Mouse (Mus musculus) limb, embryonic 14.5 days (tissue): ENCODE data around the gene Gpsm2. TPM values are rescaled to one million over a fixed set of nuclear protein-coding genes. Genes with fewer than 3 reads are reported as not detected.

ENCODE experiments used
- ATAC-seq: fragments of 200-750 bp; cut with Nextera tagmentation; 2 replicates; pipeline ENCODE4 v1.8.0; 2017; ENCODE audit warnings: low read depth, moderate number of reproducible peaks, moderate TSS enrichment; ENCODE audit not compliant: low FRiP score
- DNase-seq: peaks from one replicate; pipeline ENCODE4 v3.0.0-alpha.2; 2015; ENCODE audit warnings: low spot score
- H3K27ac ChIP-seq: fragments of 300-500 bp; sonication (generic); replicated peaks from 2 replicates; pipeline ENCODE4 v1.5.1; 2014; ENCODE audit warnings: low read depth, mild to moderate bottlenecking, low read length, moderate library complexity, mixed read lengths
- H3K27me3 ChIP-seq: fragments of 300-500 bp; sonication (generic); 2 replicates; pipeline ENCODE4 v1.6.1; 2014; ENCODE audit warnings: low read length, mixed read lengths; ENCODE audit not compliant: control insufficient read depth, insufficient read depth
- H3K36me3 ChIP-seq: fragments of 300-500 bp; sonication (generic); 2 replicates; pipeline ENCODE4 v1.6.1; 2014; ENCODE audit warnings: mild to moderate bottlenecking, low read length, moderate library complexity, mixed read lengths; ENCODE audit not compliant: control insufficient read depth, insufficient read depth
- H3K4me1 ChIP-seq: fragments of 300-500 bp; sonication (generic); 2 replicates; pipeline ENCODE4 v1.6.1; 2014; ENCODE audit warnings: antibody characterized with exemption, low read length, mixed read lengths; ENCODE audit not compliant: control insufficient read depth, insufficient read depth
- H3K4me2 ChIP-seq: fragments of 300-500 bp; sonication (generic); replicated peaks from 2 replicates; pipeline ENCODE4 v1.6.1; 2014; ENCODE audit warnings: low read depth, mild to moderate bottlenecking, low read length, moderate library complexity; ENCODE audit not compliant: severe bottlenecking
- H3K4me3 ChIP-seq: fragments of 300-500 bp; sonication (generic); replicated peaks from 2 replicates; pipeline ENCODE4 v1.5.1; 2014; ENCODE audit warnings: low read length
- H3K9ac ChIP-seq: fragments of 300-500 bp; sonication (generic); 2 replicates; pipeline ENCODE4 v1.6.1; 2014; ENCODE audit warnings: mild to moderate bottlenecking, low read depth, low read length, moderate library complexity; ENCODE audit not compliant: severe bottlenecking
- H3K9me3 ChIP-seq: fragments of 300-500 bp; sonication (generic); 2 replicates; pipeline ENCODE4 v1.6.1; 2016; ENCODE audit warnings: low read length; ENCODE audit not compliant: control insufficient read depth
- POLR2A ChIP-seq: fragments of 200-500 bp; IDR thresholded peaks from 2 replicates; pipeline ENCODE4 v1.8.0; 2012; ENCODE audit warnings: inconsistent platforms, mild to moderate bottlenecking, moderate library complexity, borderline replicate concordance; ENCODE audit not compliant: insufficient read depth, insufficient read length; ENCODE audit errors: extremely low read depth
- WGBS: fragments of 180-500 bp; shearing (Covaris S2); extraction: QIAGEN DNeasy Blood & Tissue Kit; methylation state at CpG from one replicate; pipeline ENCODE4 v1.1.7; 2014; 5-methylcytosine and 5-hydroxymethylcytosine counted together
- polyA plus RNA-seq, 2 experiments: library from polyadenylated mRNA; depleted of rRNA in 1 of 2; stranded (reverse) in 1 of 2; unstranded in 1 of 2; fragments of >200 nt; fragmentation: Nextera tagmentation in 1 of 2; extraction: Ambion mirVana in 1 of 2; gene quantifications; 2 replicates each; pipeline versions ENCODE4 v1.2.1 to v1.2.3; 2012 to 2014

Gpsm2 gene
- polyA plus RNA-seq, 2 experiments, result 55.2 to 120 TPM

DNA sequence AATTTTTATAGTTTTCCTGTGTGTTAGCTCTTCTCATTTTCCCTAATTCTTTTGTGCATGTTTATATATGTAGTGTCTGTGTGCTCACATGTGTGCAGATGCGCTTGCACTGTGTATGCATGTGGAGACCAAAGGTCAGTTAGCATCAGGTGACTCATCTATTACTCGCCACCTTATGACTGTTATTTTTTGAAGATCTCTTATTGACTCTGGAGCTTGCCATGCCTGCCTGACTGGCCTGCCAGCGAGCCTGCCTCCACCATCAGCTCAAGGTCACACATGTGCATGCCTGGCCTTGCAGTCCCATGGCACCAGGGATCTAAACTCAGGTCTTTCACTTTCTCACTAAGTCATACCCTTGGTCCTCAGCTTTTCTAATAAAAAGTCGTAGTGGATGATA lies 81.1 kb downstream of the Gpsm2 start:
- no peak overlapping the region for H3K4me3 ChIP-seq
- H3K9me3 ChIP-seq, result no peaks in the 10 kb centered on the region
- no peak overlapping the region for H3K27ac ChIP-seq
- H3K4me2 ChIP-seq, result no peak overlapping the region
- ATAC-seq (no peak), DNase-seq (no peak)
- 84% methylated on average over 4 of the region's 4 CpGs for WGBS
- H3K4me1 ChIP-seq, result no peaks in the 10 kb centered on the region
- no peak for TF ChIP-seq POLR2A
- no peaks in the 10 kb centered on the region for H3K27me3 ChIP-seq
- peaks cover 19% of the 10 kb centered on the region for H3K36me3 ChIP-seq
- H3K9ac ChIP-seq, result no peak overlapping the region

GRCm38 (mm10) chr3:108639412-108639811 lies 82.7 kb downstream of the Gpsm2 start:
- DNase-seq (no peak), ATAC-seq (no peak)
- Histone ChIP-seq H3K4me2 (no peak overlapping the region), H3K9ac (no peak overlapping the region), H3K4me3 (no peak overlapping the region), H3K27ac (no peak overlapping the region), H3K36me3 (peaks cover 11% of the 10 kb centered on the region), H3K9me3 (no peaks in the 10 kb centered on the region), H3K27me3 (no peaks in the 10 kb centered on the region), H3K4me1 (no peaks in the 10 kb centered on the region)
- no peak for TF ChIP-seq POLR2A
- WGBS, result 68% methylated on average over 4 of the region's 4 CpGs

DNA sequence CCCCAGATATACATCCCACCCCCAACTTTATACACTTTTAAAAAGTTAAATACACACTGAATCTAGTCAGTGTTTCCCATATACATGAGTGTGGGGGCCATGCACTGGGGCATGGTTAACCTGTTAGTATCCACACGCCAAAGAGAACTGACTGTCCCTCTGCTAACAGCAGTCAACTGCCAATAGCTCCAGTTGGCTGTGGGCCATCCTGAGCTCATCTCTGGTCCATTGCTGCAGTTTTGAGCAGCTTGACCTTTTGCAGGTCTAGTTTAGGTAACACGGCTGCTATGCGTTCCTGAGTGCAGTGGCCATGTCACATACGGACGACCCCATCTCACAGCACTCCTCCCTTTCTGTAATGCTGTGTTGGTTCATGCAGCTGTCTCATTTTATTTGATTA lies 87.3 kb downstream of the Gpsm2 start:
- no peak overlapping the region for H3K9ac ChIP-seq
- H3K27me3 ChIP-seq, result no peaks in the 10 kb centered on the region
- peaks cover 3% of the 10 kb centered on the region; the same call in 1 of the 2 replicates for H3K36me3 ChIP-seq
- no peak overlapping the region for H3K4me2 ChIP-seq
- H3K9me3 ChIP-seq, result no peaks in the 10 kb centered on the region
- DNase-seq (no peak), ATAC-seq (no peak)
- H3K4me3 ChIP-seq, result no peak overlapping the region
- no peaks in the 10 kb centered on the region for H3K4me1 ChIP-seq
- 90% methylated on average over 5 of the region's 5 CpGs for WGBS
- no peak overlapping the region for H3K27ac ChIP-seq
- no peak for TF ChIP-seq POLR2A

Other genes with a start within 250 kb of the Gpsm2 start
- 0.13 and 0.27 TPM in 2 replicates for gene 1700013F07Rik, start 188.2 kb downstream of the Gpsm2 start, polyA plus RNA-seq (2012; rRNA removed)
- gene 1700013F07Rik, start 188.2 kb downstream of the Gpsm2 start, polyA plus RNA-seq (2014; fragmentation: Nextera tagmentation; extraction: Ambion mirVana), result 0.30 TPM in 1 of 2 replicates, not detected in the other
- 0.39 and 0.42 TPM in 2 replicates for gene 5330417C22Rik, start 185.8 kb downstream of the Gpsm2 start, polyA plus RNA-seq (2012; rRNA removed)
- 0.82 and 0.83 TPM in 2 replicates for gene 5330417C22Rik, start 185.8 kb downstream of the Gpsm2 start, polyA plus RNA-seq (2014; fragmentation: Nextera tagmentation; extraction: Ambion mirVana)
- gene Tmem167b, start 159.8 kb downstream of the Gpsm2 start, polyA plus RNA-seq (2012; rRNA removed), result 10.8 and 14.8 TPM in 2 replicates
- 43.9 and 48.2 TPM in 2 replicates for gene Tmem167b, start 159.8 kb downstream of the Gpsm2 start, polyA plus RNA-seq (2014; fragmentation: Nextera tagmentation; extraction: Ambion mirVana)
- 16.3 and 25.7 TPM in 2 replicates for gene Taf13, start 150.6 kb downstream of the Gpsm2 start, polyA plus RNA-seq (2012; rRNA removed)
- 33.1 and 40.4 TPM in 2 replicates for gene Taf13, start 150.6 kb downstream of the Gpsm2 start, polyA plus RNA-seq (2014; fragmentation: Nextera tagmentation; extraction: Ambion mirVana)
- gene Wdr47, start 131.0 kb downstream of the Gpsm2 start, polyA plus RNA-seq (2012; rRNA removed), result 14.2 and 14.3 TPM in 2 replicates
- 12.9 and 13.3 TPM in 2 replicates for gene Wdr47, start 131.0 kb downstream of the Gpsm2 start, polyA plus RNA-seq (2014; fragmentation: Nextera tagmentation; extraction: Ambion mirVana)
- 79.4 and 81.3 TPM in 2 replicates for gene Clcc1, start 68.4 kb downstream of the Gpsm2 start, polyA plus RNA-seq (2012; rRNA removed)
- 78.0 and 87.7 TPM in 2 replicates for gene Clcc1, start 68.4 kb downstream of the Gpsm2 start, polyA plus RNA-seq (2014; fragmentation: Nextera tagmentation; extraction: Ambion mirVana)
- gene Aknad1, start 17.3 kb upstream of the Gpsm2 start, polyA plus RNA-seq (2012; rRNA removed), result 3.4 and 3.6 TPM in 2 replicates
- 2.2 TPM in 2 replicates for gene Aknad1, start 17.3 kb upstream of the Gpsm2 start, polyA plus RNA-seq (2014; fragmentation: Nextera tagmentation; extraction: Ambion mirVana)
- gene Stxbp3, start 118.2 kb upstream of the Gpsm2 start, polyA plus RNA-seq (2012; rRNA removed), result 23.5 and 28.4 TPM in 2 replicates
- gene Stxbp3, start 118.2 kb upstream of the Gpsm2 start, polyA plus RNA-seq (2014; fragmentation: Nextera tagmentation; extraction: Ambion mirVana), result 33.0 and 38.1 TPM in 2 replicates
- 0.17 and 0.35 TPM in 2 replicates for gene Fndc7, start 167.7 kb upstream of the Gpsm2 start, polyA plus RNA-seq (2012; rRNA removed)
- 0.23 and 0.25 TPM in 2 replicates for gene Fndc7, start 167.7 kb upstream of the Gpsm2 start, polyA plus RNA-seq (2014; fragmentation: Nextera tagmentation; extraction: Ambion mirVana)
- 95.1 and 110 TPM in 2 replicates for gene Prpf38b, start 189.4 kb upstream of the Gpsm2 start, polyA plus RNA-seq (2012; rRNA removed)
- 58.9 and 72.4 TPM in 2 replicates for gene Prpf38b, start 189.4 kb upstream of the Gpsm2 start, polyA plus RNA-seq (2014; fragmentation: Nextera tagmentation; extraction: Ambion mirVana)
- gene Henmt1, start 217.6 kb upstream of the Gpsm2 start, polyA plus RNA-seq (2012; rRNA removed), result 0.33 and 0.74 TPM in 2 replicates
- gene Henmt1, start 217.6 kb upstream of the Gpsm2 start, polyA plus RNA-seq (2014; fragmentation: Nextera tagmentation; extraction: Ambion mirVana), result 0.64 and 0.78 TPM in 2 replicates
- 1.2 and 1.7 TPM in 2 replicates for gene Gm9857, start 218.1 kb upstream of the Gpsm2 start, polyA plus RNA-seq (2012; rRNA removed)
- not detected in 2 replicates for gene Gm9857, start 218.1 kb upstream of the Gpsm2 start, polyA plus RNA-seq (2014; fragmentation: Nextera tagmentation; extraction: Ambion mirVana)